Mouse (Mus musculus): ENCODE data around the gene Lig3. TPM values are rescaled to one million over a fixed set of nuclear protein-coding genes. Genes with fewer than 3 reads are reported as not detected.
A peak's percentile ranks its signal among the peaks of the same experiment; 100 is the strongest.

The Lig3 gene
- polyA plus RNA-seq, 1 experiment from 2014 or later: 29.6 TPM

DNA sequence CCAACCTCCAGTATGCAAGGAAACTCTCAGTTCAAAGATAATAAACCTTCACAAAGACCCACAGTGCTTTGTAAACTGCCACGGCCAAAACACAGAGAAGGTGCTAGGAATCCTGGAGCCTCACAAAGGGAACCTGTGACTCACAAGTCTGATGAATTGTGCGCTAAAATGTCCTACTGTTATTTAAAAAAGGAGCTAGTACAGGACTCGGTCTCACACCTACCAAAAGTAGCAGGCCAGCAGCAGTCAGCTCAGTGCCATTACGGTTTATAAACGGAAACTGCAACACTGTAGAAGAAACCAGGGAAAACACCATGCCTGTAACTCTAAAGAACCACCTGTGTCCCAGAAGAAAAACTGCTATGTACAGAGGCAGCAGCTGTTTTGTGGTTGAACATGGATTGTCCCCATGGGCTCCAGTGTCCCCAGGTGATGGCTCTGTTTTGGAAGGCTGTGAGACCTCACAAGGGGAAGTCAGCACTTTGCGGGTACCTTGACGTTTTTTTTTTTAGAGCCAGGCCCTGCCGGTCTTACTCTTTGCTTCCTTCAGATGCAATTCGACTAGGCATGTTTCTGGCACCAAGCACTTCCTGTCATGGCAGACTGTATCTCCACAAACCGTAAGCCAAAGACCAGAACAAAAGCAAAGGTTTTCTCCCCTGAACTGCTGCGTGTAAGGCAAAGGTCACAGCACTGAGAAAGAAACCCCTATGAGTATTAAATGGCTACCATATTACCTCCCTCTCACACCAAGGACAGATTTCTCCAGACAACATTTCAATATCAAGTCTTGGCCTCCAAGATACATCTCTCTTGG is 54.9 kb downstream of the Lig3 start:
- WGBS: 70% methylated on average over 11 of the region's 11 CpGs
- Histone ChIP-seq H3K4me1 (replicated peaks; ENCODE audit: control insufficient read depth, insufficient read depth, low read length) (peaks cover 38% of the 10 kb centered on the region), H3K27ac (ENCODE audit: low read depth, low read length) (no peak overlapping the region), H3K9ac (ENCODE audit: low read depth, low read length) (no peak overlapping the region), H3K9me3 (ENCODE audit: control insufficient read depth, low read length) (no peaks in the 10 kb centered on the region), H3K36me3 (ENCODE audit: control insufficient read depth, insufficient read depth, low read length) (peaks cover 3% of the 10 kb centered on the region; the same call in 1 of the 2 replicates), H3K27me3 (replicated peaks; ENCODE audit: control insufficient read depth, insufficient read depth, low read length) (no peaks in the 10 kb centered on the region), H3K4me3 (ENCODE audit: low read depth, low read length) (no peak overlapping the region), H3K4me2 (no peak overlapping the region)
- ATAC-seq (replicated peaks; ENCODE audit: low FRiP score) (no peak), DNase-seq (ENCODE audit: low spot score) (no peak)

DNA sequence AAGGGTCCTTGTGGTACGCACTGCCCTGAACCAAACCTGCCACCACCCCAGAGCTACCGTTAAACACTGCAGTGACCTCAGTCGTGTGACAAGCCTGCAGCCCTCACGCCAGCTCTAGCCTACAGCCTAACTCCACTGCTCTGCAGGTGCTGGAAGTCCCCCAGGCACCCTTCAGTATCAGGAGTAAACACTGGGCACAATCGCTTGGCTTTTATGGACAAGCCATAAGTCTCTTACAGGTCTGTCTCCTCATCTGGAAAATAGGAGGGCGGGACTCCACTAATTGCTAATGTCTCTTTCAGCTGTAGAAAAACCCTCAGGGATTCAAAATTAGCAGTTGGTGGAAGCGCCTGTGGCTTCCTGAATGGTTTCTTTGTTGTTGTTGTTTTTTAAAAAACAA is 56.3 kb downstream of the Lig3 start:
- Histone ChIP-seq H3K27ac (ENCODE audit: low read depth, low read length) (no peak overlapping the region), H3K9ac (ENCODE audit: low read depth, low read length) (no peak overlapping the region), H3K4me2 (no peak overlapping the region), H3K4me3 (ENCODE audit: low read depth, low read length) (no peak overlapping the region), H3K27me3 (replicated peaks; ENCODE audit: control insufficient read depth, insufficient read depth, low read length) (no peaks in the 10 kb centered on the region), H3K4me1 (replicated peaks; ENCODE audit: control insufficient read depth, insufficient read depth, low read length) (peaks cover 32% of the 10 kb centered on the region), H3K9me3 (ENCODE audit: control insufficient read depth, low read length) (no peaks in the 10 kb centered on the region), H3K36me3 (ENCODE audit: control insufficient read depth, insufficient read depth, low read length) (peaks cover 3% of the 10 kb centered on the region; the same call in 1 of the 2 replicates)
- 81% methylated on average over 7 of the region's 7 CpGs for WGBS
- DNase-seq (ENCODE audit: low spot score) (no peak), ATAC-seq (replicated peaks; ENCODE audit: low FRiP score) (no peak)

GRCm38 (mm10) chr11:82837848-82838247 is 56.9 kb downstream of the Lig3 start:
- no peak overlapping the region for H3K4me2 ChIP-seq
- peaks cover 33% of the 10 kb centered on the region for H3K4me1 ChIP-seq (replicated peaks; ENCODE audit: control insufficient read depth, insufficient read depth, low read length)
- WGBS: 57% methylated on average over 7 of the region's 7 CpGs
- peaks cover 3% of the 10 kb centered on the region; the same call in 1 of the 2 replicates for H3K36me3 ChIP-seq (ENCODE audit: control insufficient read depth, insufficient read depth, low read length)
- H3K4me3 ChIP-seq (ENCODE audit: low read depth, low read length): no peak overlapping the region
- ATAC-seq (replicated peaks; ENCODE audit: low FRiP score) (0 out of 2 replicates have a peak, but pooled peaks have one; percentile 40), DNase-seq (ENCODE audit: low spot score) (no peak)
- no peak overlapping the region for H3K27ac ChIP-seq (ENCODE audit: low read depth, low read length)
- H3K27me3 ChIP-seq (replicated peaks; ENCODE audit: control insufficient read depth, insufficient read depth, low read length): no peaks in the 10 kb centered on the region
- no peaks in the 10 kb centered on the region for H3K9me3 ChIP-seq (ENCODE audit: control insufficient read depth, low read length)
- H3K9ac ChIP-seq (ENCODE audit: low read depth, low read length): peak overlapping the region; percentile 30; the same call in 1 of the 2 replicates

DNA sequence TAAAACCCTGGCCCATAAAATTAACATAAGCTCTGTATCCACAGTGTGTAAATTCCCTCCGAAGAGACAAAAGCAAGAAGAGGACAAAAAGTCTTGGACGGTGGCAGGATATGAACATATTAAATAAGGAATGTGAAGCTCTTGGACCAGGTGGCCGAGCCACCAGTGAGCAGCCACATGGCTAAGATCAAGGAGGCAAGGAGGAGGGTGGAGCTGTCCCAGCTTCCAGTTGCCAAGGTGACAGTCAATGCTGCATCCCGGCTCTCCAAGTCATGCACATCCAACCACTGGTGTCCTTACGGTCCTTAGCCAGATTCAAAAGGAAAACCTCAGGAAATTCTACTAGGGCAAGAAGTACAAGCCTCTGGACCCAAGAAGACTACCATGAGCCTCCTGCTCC is 57.6 kb downstream of the Lig3 start:
- Histone ChIP-seq H3K4me1 (replicated peaks; ENCODE audit: control insufficient read depth, insufficient read depth, low read length) (peaks cover 30% of the 10 kb centered on the region), H3K27me3 (replicated peaks; ENCODE audit: control insufficient read depth, insufficient read depth, low read length) (no peaks in the 10 kb centered on the region), H3K9ac (ENCODE audit: low read depth, low read length) (no peak overlapping the region), H3K4me3 (ENCODE audit: low read depth, low read length) (no peak overlapping the region), H3K4me2 (no peak overlapping the region), H3K36me3 (ENCODE audit: control insufficient read depth, insufficient read depth, low read length) (peaks cover 6% of the 10 kb centered on the region; the same call in 1 of the 2 replicates), H3K27ac (ENCODE audit: low read depth, low read length) (no peak overlapping the region), H3K9me3 (ENCODE audit: control insufficient read depth, low read length) (no peaks in the 10 kb centered on the region)
- no peak for ATAC-seq (replicated peaks; ENCODE audit: low FRiP score)
- DNase-seq (ENCODE audit: low spot score): no peak
- WGBS: 68% methylated on average over 5 of the region's 5 CpGs

DNA sequence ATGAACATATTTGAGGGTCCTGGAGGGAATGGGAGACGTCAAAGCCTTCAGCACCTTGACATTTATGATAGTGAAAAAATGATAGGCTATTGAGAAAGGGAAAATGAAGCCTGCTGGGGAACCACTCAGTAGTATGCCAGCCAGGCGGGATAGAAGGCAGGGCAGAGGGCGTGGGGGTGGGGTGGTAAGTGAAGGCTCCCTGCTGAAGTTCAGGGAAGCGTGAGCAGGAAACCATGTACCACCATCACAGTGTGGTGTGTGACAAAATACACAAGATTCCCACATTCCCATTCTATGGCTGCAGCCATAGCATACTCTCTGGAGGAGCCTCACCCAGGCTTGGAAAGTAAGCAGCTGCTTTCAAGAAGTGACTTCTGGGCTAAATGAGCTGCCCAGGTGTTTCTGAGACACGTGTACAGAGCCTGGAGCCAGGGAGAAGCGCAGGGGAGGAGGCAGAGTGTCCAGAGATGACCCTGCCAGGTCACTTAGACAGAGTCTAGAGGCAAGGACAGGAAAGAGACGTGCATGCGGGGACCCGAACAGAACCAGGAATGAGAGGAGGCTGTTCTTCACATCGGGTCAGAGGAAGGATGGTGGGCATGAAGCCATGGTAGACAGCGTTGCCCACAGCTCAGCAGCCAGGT is 64.0 kb downstream of the Lig3 start:
- Histone ChIP-seq H3K4me1 (replicated peaks; ENCODE audit: control insufficient read depth, insufficient read depth, low read length) (peaks cover 57% of the 10 kb centered on the region), H3K36me3 (ENCODE audit: control insufficient read depth, insufficient read depth, low read length) (peaks cover 5% of the 10 kb centered on the region; the same call in 1 of the 2 replicates), H3K9me3 (ENCODE audit: control insufficient read depth, low read length) (no peaks in the 10 kb centered on the region), H3K27ac (ENCODE audit: low read depth, low read length) (peak overlapping the region; percentile 98), H3K4me2 (peak overlapping the region; percentile 92), H3K4me3 (ENCODE audit: low read depth, low read length) (peak overlapping the region; percentile 47), H3K9ac (ENCODE audit: low read depth, low read length) (peak overlapping the region; percentile 69), H3K27me3 (replicated peaks; ENCODE audit: control insufficient read depth, insufficient read depth, low read length) (no peaks in the 10 kb centered on the region)
- ATAC-seq (replicated peaks; ENCODE audit: low FRiP score) (no peak), DNase-seq (ENCODE audit: low spot score) (no peak)
- 52% methylated on average over 11 of the region's 11 CpGs for WGBS

DNA sequence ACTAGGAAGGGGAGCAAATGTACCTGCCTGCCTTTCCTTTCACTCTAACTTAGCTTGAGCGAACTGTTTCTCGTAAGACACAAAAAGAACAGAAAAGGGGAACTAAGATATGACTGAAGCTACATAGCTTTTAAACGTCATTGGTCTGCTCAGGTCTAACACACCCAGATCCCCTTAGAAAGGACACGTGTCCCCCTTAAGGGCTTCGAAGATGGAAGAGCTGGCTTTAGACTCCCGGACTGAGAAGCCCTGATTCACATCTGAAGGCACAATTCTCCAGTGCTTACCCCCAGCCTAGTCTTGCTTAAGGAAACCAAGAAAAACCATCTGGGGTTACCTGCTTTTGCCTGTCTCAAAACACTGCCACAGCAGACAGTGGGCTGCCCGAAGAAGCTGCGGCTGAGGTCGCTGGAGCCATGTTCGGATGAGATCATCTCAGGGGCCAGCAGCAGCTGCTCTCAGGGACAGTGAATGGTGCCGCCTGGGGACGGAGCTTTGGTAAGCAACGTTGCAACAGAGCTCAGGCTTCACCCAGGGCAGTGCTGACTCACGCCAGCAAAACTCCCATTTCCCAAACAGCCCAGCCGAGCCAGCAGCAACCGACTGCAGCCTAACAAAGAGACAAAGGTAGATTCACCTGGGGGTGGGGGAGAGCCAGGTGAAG is 64.6 kb downstream of the Lig3 start:
- ATAC-seq (replicated peaks; ENCODE audit: low FRiP score) (peak; percentile 82), DNase-seq (ENCODE audit: low spot score) (no peak)
- WGBS: 13% methylated on average over 16 of the region's 16 CpGs
- Histone ChIP-seq H3K4me2 (peak overlapping the region; percentile 92), H3K36me3 (ENCODE audit: control insufficient read depth, insufficient read depth, low read length) (peaks cover 5% of the 10 kb centered on the region; the same call in 1 of the 2 replicates), H3K4me3 (ENCODE audit: low read depth, low read length) (peak overlapping the region; percentile 47), H3K9me3 (ENCODE audit: control insufficient read depth, low read length) (no peaks in the 10 kb centered on the region), H3K27ac (ENCODE audit: low read depth, low read length) (peak overlapping the region; percentile 98), H3K27me3 (replicated peaks; ENCODE audit: control insufficient read depth, insufficient read depth, low read length) (no peaks in the 10 kb centered on the region), H3K9ac (ENCODE audit: low read depth, low read length) (peak overlapping the region; percentile 69), H3K4me1 (replicated peaks; ENCODE audit: control insufficient read depth, insufficient read depth, low read length) (peaks cover 62% of the 10 kb centered on the region)

GRCm38 (mm10) chr11:82846079-82846436 is 65.2 kb downstream of the Lig3 start:
- 0% methylated on average over 4 of the region's 4 CpGs for WGBS
- peaks cover 5% of the 10 kb centered on the region; the same call in 1 of the 2 replicates for H3K36me3 ChIP-seq (ENCODE audit: control insufficient read depth, insufficient read depth, low read length)

GRCm38 (mm10) chr11:82846938-82847337 is 66.0 kb downstream of the Lig3 start:
- peak overlapping the region; percentile 98 for H3K27ac ChIP-seq (ENCODE audit: low read depth, low read length)
- H3K4me2 ChIP-seq: peak overlapping the region; percentile 92
- DNase-seq (ENCODE audit: low spot score) (no peak), ATAC-seq (replicated peaks; ENCODE audit: low FRiP score) (no peak)
- peaks cover 5% of the 10 kb centered on the region; the same call in 1 of the 2 replicates for H3K36me3 ChIP-seq (ENCODE audit: control insufficient read depth, insufficient read depth, low read length)
- 0 out of 2 replicates have a peak overlapping the region, but pooled peaks have one; percentile 20 for H3K4me3 ChIP-seq (ENCODE audit: low read depth, low read length)
- H3K27me3 ChIP-seq (replicated peaks; ENCODE audit: control insufficient read depth, insufficient read depth, low read length): no peaks in the 10 kb centered on the region
- H3K9ac ChIP-seq (ENCODE audit: low read depth, low read length): peak overlapping the region; percentile 50
- no peaks in the 10 kb centered on the region for H3K9me3 ChIP-seq (ENCODE audit: control insufficient read depth, low read length)
- peaks cover 59% of the 10 kb centered on the region for H3K4me1 ChIP-seq (replicated peaks; ENCODE audit: control insufficient read depth, insufficient read depth, low read length)
- 51% methylated on average over 3 of the region's 3 CpGs for WGBS

More at GRCm38 (mm10) chr11:82846079-82846436, 65.2 kb downstream of the Lig3 start:
- Histone ChIP-seq H3K27ac (ENCODE audit: low read depth, low read length) (peak overlapping the region; percentile 98), H3K4me3 (ENCODE audit: low read depth, low read length) (peak overlapping the region; percentile 47), H3K9ac (ENCODE audit: low read depth, low read length) (peak overlapping the region; percentile 69), H3K9me3 (ENCODE audit: control insufficient read depth, low read length) (no peaks in the 10 kb centered on the region), H3K4me1 (replicated peaks; ENCODE audit: control insufficient read depth, insufficient read depth, low read length) (peaks cover 58% of the 10 kb centered on the region), H3K27me3 (replicated peaks; ENCODE audit: control insufficient read depth, insufficient read depth, low read length) (no peaks in the 10 kb centered on the region), H3K4me2 (peak overlapping the region; percentile 92)
- peak; percentile 81 for ATAC-seq (replicated peaks; ENCODE audit: low FRiP score)
- peak; percentile 68 for DNase-seq (ENCODE audit: low spot score)

Measured in liver, embryonic 11.5 days (tissue).